Mouse (Mus musculus): ENCODE results near the gene Cdh5. TPM values are rescaled to one million over a fixed set of nuclear protein-coding genes. Genes with fewer than 3 reads are reported as not detected.
"Not testable (repeated sequence)": the region's sequence is repeated elsewhere in the genome, so short reads cannot be mapped to it uniquely, and the experiment has no call there.

Cdh5 gene
- polyA plus RNA-seq, 1 experiment = 0.34 TPM

GRCm38 (mm10) chr8:104075079-104075478, 26.3 kb upstream of the Cdh5 start:
- no peak overlapping the region for H3K27ac ChIP-seq (ENCODE audit: insufficient read depth, low read length)
- H3K4me1 ChIP-seq (ENCODE audit: control insufficient read depth, insufficient read depth, low read length) = no peaks in the 10 kb centered on the region
- H3K9me3 ChIP-seq (replicated peaks; ENCODE audit: control insufficient read depth, insufficient read depth, low read length, poor library complexity, severe bottlenecking) = peaks cover 9% of the 10 kb centered on the region
- no peaks in the 10 kb centered on the region for H3K36me3 ChIP-seq (ENCODE audit: control insufficient read depth, insufficient read depth, low read length, poor library complexity, severe bottlenecking)
- no peak overlapping the region for H3K9ac ChIP-seq (ENCODE audit: low read depth, poor library complexity, severe bottlenecking)
- TF ChIP-seq POLR2A (IDR thresholded peaks at IDR 0.05; ENCODE audit: insufficient read depth, low read length) (no peak), EP300 (IDR thresholded peaks at IDR 0.05; ENCODE audit: insufficient read depth, low read depth, low read length) (no peak), CTCF (IDR thresholded peaks at IDR 0.05; ENCODE audit: low read depth, low read length) (no peak)
- H3K27me3 ChIP-seq (ENCODE audit: control insufficient read depth, insufficient read depth, low read length, poor library complexity, severe bottlenecking) = no peaks in the 10 kb centered on the region; the same call in 1 of the 2 replicates
- no peak overlapping the region for H3K4me3 ChIP-seq (ENCODE audit: low read depth, low read length)

- peaks cover 9% of the 10 kb centered on the region for H3K9me3 ChIP-seq (replicated peaks; ENCODE audit: control insufficient read depth, insufficient read depth, low read length, poor library complexity, severe bottlenecking)
- H3K27me3 ChIP-seq (ENCODE audit: control insufficient read depth, insufficient read depth, low read length, poor library complexity, severe bottlenecking) = no peaks in the 10 kb centered on the region; the same call in 1 of the 2 replicates
- no peak overlapping the region for H3K27ac ChIP-seq (ENCODE audit: insufficient read depth, low read length)
- H3K36me3 ChIP-seq (ENCODE audit: control insufficient read depth, insufficient read depth, low read length, poor library complexity, severe bottlenecking) = no peaks in the 10 kb centered on the region
- no peak overlapping the region for H3K4me3 ChIP-seq (ENCODE audit: low read depth, low read length)
- TF ChIP-seq CTCF (IDR thresholded peaks at IDR 0.05; ENCODE audit: low read depth, low read length) (peak; percentile 2), EP300 (IDR thresholded peaks at IDR 0.05; ENCODE audit: insufficient read depth, low read depth, low read length) (no peak)
- no peak overlapping the region for H3K9ac ChIP-seq (ENCODE audit: low read depth, poor library complexity, severe bottlenecking)
- H3K4me1 ChIP-seq (ENCODE audit: control insufficient read depth, insufficient read depth, low read length) = no peaks in the 10 kb centered on the region
Observed at GRCm38 (mm10) chr8:104076541-104077412, 24.6 kb upstream of the Cdh5 start.

DNA sequence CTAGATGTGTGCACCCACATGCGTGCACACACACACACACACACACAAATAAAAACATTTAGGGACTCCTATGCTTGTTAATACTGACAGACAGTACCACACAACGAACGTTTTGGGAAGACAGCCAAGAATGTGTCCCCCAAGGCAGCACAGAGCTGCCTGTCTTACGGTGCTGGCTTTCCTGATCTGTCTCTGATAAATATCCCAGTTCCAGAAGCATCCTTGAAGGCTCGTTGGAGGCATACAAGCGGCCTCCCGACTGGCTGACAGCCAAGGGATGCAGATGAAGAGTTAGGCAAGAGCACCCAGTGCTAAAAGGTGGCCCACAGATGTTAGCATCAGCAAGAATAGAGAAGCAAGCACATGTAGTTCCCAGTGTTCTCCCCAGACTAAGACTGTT, 23.3 kb upstream of the Cdh5 start:
- Histone ChIP-seq H3K4me1 (ENCODE audit: control insufficient read depth, insufficient read depth, low read length) (no peaks in the 10 kb centered on the region), H3K9ac (ENCODE audit: low read depth, poor library complexity, severe bottlenecking) (no peak overlapping the region), H3K4me3 (ENCODE audit: low read depth, low read length) (no peak overlapping the region), H3K27ac (ENCODE audit: insufficient read depth, low read length) (no peak overlapping the region), H3K36me3 (ENCODE audit: control insufficient read depth, insufficient read depth, low read length, poor library complexity, severe bottlenecking) (no peaks in the 10 kb centered on the region), H3K9me3 (replicated peaks; ENCODE audit: control insufficient read depth, insufficient read depth, low read length, poor library complexity, severe bottlenecking) (peaks cover 9% of the 10 kb centered on the region), H3K27me3 (ENCODE audit: control insufficient read depth, insufficient read depth, low read length, poor library complexity, severe bottlenecking) (no peaks in the 10 kb centered on the region; the same call in 1 of the 2 replicates)
- TF ChIP-seq CTCF (IDR thresholded peaks at IDR 0.05; ENCODE audit: low read depth, low read length) = no peak
- no peak for TF ChIP-seq EP300 (IDR thresholded peaks at IDR 0.05; ENCODE audit: insufficient read depth, low read depth, low read length)
- no peak for TF ChIP-seq POLR2A (IDR thresholded peaks at IDR 0.05; ENCODE audit: insufficient read depth, low read length)

- Histone ChIP-seq H3K9me3 (replicated peaks; ENCODE audit: control insufficient read depth, insufficient read depth, low read length, poor library complexity, severe bottlenecking) (no peaks in the 10 kb centered on the region), H3K27me3 (ENCODE audit: control insufficient read depth, insufficient read depth, low read length, poor library complexity, severe bottlenecking) (no peaks in the 10 kb centered on the region), H3K27ac (ENCODE audit: insufficient read depth, low read length) (no peak overlapping the region), H3K9ac (ENCODE audit: low read depth, poor library complexity, severe bottlenecking) (no peak overlapping the region), H3K36me3 (ENCODE audit: control insufficient read depth, insufficient read depth, low read length, poor library complexity, severe bottlenecking) (no peaks in the 10 kb centered on the region), H3K4me3 (ENCODE audit: low read depth, low read length) (no peak overlapping the region), H3K4me1 (ENCODE audit: control insufficient read depth, insufficient read depth, low read length) (no peaks in the 10 kb centered on the region)
- TF ChIP-seq EP300 (IDR thresholded peaks at IDR 0.05; ENCODE audit: insufficient read depth, low read depth, low read length) (no peak), POLR2A (IDR thresholded peaks at IDR 0.05; ENCODE audit: insufficient read depth, low read length) (no peak), CTCF (IDR thresholded peaks at IDR 0.05; ENCODE audit: low read depth, low read length) (peak; percentile 61)
Observed at GRCm38 (mm10) chr8:104085281-104085680, 16.1 kb upstream of the Cdh5 start.

GRCm38 (mm10) chr8:104086615-104087014, 14.8 kb upstream of the Cdh5 start:
- Histone ChIP-seq H3K9ac (ENCODE audit: low read depth, poor library complexity, severe bottlenecking) (no peak overlapping the region), H3K27ac (ENCODE audit: insufficient read depth, low read length) (no peak overlapping the region), H3K9me3 (replicated peaks; ENCODE audit: control insufficient read depth, insufficient read depth, low read length, poor library complexity, severe bottlenecking) (no peaks in the 10 kb centered on the region), H3K4me1 (ENCODE audit: control insufficient read depth, insufficient read depth, low read length) (no peaks in the 10 kb centered on the region), H3K36me3 (ENCODE audit: control insufficient read depth, insufficient read depth, low read length, poor library complexity, severe bottlenecking) (no peaks in the 10 kb centered on the region), H3K4me3 (ENCODE audit: low read depth, low read length) (no peak overlapping the region), H3K27me3 (ENCODE audit: control insufficient read depth, insufficient read depth, low read length, poor library complexity, severe bottlenecking) (no peaks in the 10 kb centered on the region)
- no peak for TF ChIP-seq CTCF (IDR thresholded peaks at IDR 0.05; ENCODE audit: low read depth, low read length)
- TF ChIP-seq POLR2A (IDR thresholded peaks at IDR 0.05; ENCODE audit: insufficient read depth, low read length) = no peak
- TF ChIP-seq EP300 (IDR thresholded peaks at IDR 0.05; ENCODE audit: insufficient read depth, low read depth, low read length) = no peak

DNA sequence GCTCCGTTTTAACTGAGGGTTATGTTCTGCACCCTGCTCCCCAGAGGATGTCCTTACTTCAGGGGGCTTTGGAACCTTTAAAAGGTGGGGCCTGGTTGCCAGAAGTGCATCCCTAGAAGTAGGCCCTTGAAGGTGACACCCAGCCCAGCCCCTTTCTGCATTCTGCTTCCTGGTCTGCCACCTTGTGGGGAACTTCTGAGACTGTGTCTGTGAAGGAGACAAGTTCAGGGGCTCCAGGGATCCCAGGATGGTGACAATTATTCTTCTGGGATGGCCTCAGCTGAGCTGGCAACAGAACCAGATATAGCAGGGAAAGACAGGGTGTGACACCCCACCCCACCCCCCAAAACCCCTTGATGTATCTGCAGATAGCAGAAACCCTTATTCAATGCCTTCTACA, 14.3 kb upstream of the Cdh5 start:
- TF ChIP-seq CTCF (IDR thresholded peaks at IDR 0.05; ENCODE audit: low read depth, low read length) (no peak), EP300 (IDR thresholded peaks at IDR 0.05; ENCODE audit: insufficient read depth, low read depth, low read length) (no peak), POLR2A (IDR thresholded peaks at IDR 0.05; ENCODE audit: insufficient read depth, low read length) (no peak)
- no peaks in the 10 kb centered on the region for H3K27me3 ChIP-seq (ENCODE audit: control insufficient read depth, insufficient read depth, low read length, poor library complexity, severe bottlenecking)
- no peak overlapping the region for H3K9ac ChIP-seq (ENCODE audit: low read depth, poor library complexity, severe bottlenecking)
- no peaks in the 10 kb centered on the region for H3K36me3 ChIP-seq (ENCODE audit: control insufficient read depth, insufficient read depth, low read length, poor library complexity, severe bottlenecking)
- H3K9me3 ChIP-seq (replicated peaks; ENCODE audit: control insufficient read depth, insufficient read depth, low read length, poor library complexity, severe bottlenecking) = no peaks in the 10 kb centered on the region
- no peaks in the 10 kb centered on the region for H3K4me1 ChIP-seq (ENCODE audit: control insufficient read depth, insufficient read depth, low read length)
- H3K4me3 ChIP-seq (ENCODE audit: low read depth, low read length) = no peak overlapping the region
- no peak overlapping the region for H3K27ac ChIP-seq (ENCODE audit: insufficient read depth, low read length)

- not testable (repeated sequence) for H3K4me3 ChIP-seq (ENCODE audit: low read depth, low read length); H3K9ac ChIP-seq (ENCODE audit: low read depth, poor library complexity, severe bottlenecking); H3K27ac ChIP-seq (ENCODE audit: insufficient read depth, low read length); H3K9me3 ChIP-seq (replicated peaks; ENCODE audit: control insufficient read depth, insufficient read depth, low read length, poor library complexity, severe bottlenecking); H3K4me1 ChIP-seq (ENCODE audit: control insufficient read depth, insufficient read depth, low read length); H3K27me3 ChIP-seq (ENCODE audit: control insufficient read depth, insufficient read depth, low read length, poor library complexity, severe bottlenecking); H3K36me3 ChIP-seq (ENCODE audit: control insufficient read depth, insufficient read depth, low read length, poor library complexity, severe bottlenecking)
Observed at GRCm38 (mm10) chr8:104087878-104088277, 13.5 kb upstream of the Cdh5 start.
